Mouse (Mus musculus) spleen, adult 2 months (tissue): ENCODE data around the gene Fkbp11.

Source experiments
- CTCF ChIP-seq: fragments of 200-500 bp; IDR thresholded peaks from 2 replicates; pipeline ENCODE4 v1.5.1; 2011; ENCODE audit warnings: mild to moderate bottlenecking, inconsistent platforms; ENCODE audit not compliant: insufficient read depth, insufficient read length, insufficient replicate concordance; ENCODE audit errors: extremely low read depth
- POLR2A ChIP-seq: fragments of 200-500 bp; IDR thresholded peaks from 2 replicates; pipeline ENCODE4 v1.6.1; 2011; ENCODE audit warnings: low read depth, low read length, inconsistent platforms

DNA sequence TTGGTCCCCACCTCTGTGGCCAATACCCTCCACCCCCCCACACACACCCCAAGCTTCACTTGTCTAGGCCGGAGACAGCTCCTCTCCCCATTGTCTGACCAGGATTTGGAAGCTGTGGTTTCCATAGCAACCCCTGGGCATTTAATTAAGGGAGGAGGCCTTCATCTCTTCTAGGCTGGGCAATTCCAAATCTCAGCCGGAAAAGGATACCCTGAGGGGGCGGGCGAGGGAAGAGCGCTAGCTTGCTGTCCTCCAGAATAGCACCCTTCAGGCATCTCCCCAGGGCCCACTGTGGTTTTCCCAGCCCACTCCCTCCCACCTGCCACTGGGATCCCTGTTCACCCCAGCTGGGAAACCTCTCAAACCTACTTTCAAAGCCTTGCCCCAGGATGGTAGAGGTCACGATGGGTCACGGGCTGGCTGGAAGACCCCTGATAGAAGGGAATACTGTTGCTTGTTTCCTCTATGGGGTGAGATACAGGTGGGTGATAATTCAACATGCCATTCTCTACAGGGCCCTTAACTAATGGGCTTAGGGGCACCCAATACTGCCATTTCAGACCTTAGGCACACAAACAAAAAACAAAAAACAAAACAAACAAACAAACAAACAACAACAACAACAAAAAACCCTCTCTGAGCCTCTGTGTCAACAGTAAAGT is 36.4 kb downstream of the Fkbp11 start:
- TF ChIP-seq POLR2A (no peak), CTCF (no peak)
